Mouse (Mus musculus) limb, embryonic 14.5 days (tissue): ENCODE measurements around the gene Col20a1. TPM values are rescaled to one million over a fixed set of nuclear protein-coding genes. Genes with fewer than 3 reads are reported as not detected.

ENCODE experiments used
- ATAC-seq: fragments of 200-750 bp; cut with Nextera tagmentation; 2 replicates; pipeline ENCODE4 v1.8.0; 2017; ENCODE audit warnings: low read depth, moderate number of reproducible peaks, moderate TSS enrichment; ENCODE audit not compliant: low FRiP score
- DNase-seq: peaks from one replicate; pipeline ENCODE4 v3.0.0-alpha.2; 2015; ENCODE audit warnings: low spot score
- H3K27ac ChIP-seq: fragments of 300-500 bp; sonication (generic); replicated peaks from 2 replicates; pipeline ENCODE4 v1.5.1; 2014; ENCODE audit warnings: low read depth, mild to moderate bottlenecking, low read length, moderate library complexity, mixed read lengths
- H3K27me3 ChIP-seq: fragments of 300-500 bp; sonication (generic); 2 replicates; pipeline ENCODE4 v1.6.1; 2014; ENCODE audit warnings: low read length, mixed read lengths; ENCODE audit not compliant: control insufficient read depth, insufficient read depth
- H3K36me3 ChIP-seq: fragments of 300-500 bp; sonication (generic); 2 replicates; pipeline ENCODE4 v1.6.1; 2014; ENCODE audit warnings: mild to moderate bottlenecking, low read length, moderate library complexity, mixed read lengths; ENCODE audit not compliant: control insufficient read depth, insufficient read depth
- H3K4me1 ChIP-seq: fragments of 300-500 bp; sonication (generic); 2 replicates; pipeline ENCODE4 v1.6.1; 2014; ENCODE audit warnings: antibody characterized with exemption, low read length, mixed read lengths; ENCODE audit not compliant: control insufficient read depth, insufficient read depth
- H3K4me2 ChIP-seq: fragments of 300-500 bp; sonication (generic); replicated peaks from 2 replicates; pipeline ENCODE4 v1.6.1; 2014; ENCODE audit warnings: low read depth, mild to moderate bottlenecking, low read length, moderate library complexity; ENCODE audit not compliant: severe bottlenecking
- H3K4me3 ChIP-seq: fragments of 300-500 bp; sonication (generic); replicated peaks from 2 replicates; pipeline ENCODE4 v1.5.1; 2014; ENCODE audit warnings: low read length
- H3K9ac ChIP-seq: fragments of 300-500 bp; sonication (generic); 2 replicates; pipeline ENCODE4 v1.6.1; 2014; ENCODE audit warnings: mild to moderate bottlenecking, low read depth, low read length, moderate library complexity; ENCODE audit not compliant: severe bottlenecking
- H3K9me3 ChIP-seq: fragments of 300-500 bp; sonication (generic); 2 replicates; pipeline ENCODE4 v1.6.1; 2016; ENCODE audit warnings: low read length; ENCODE audit not compliant: control insufficient read depth
- POLR2A ChIP-seq: fragments of 200-500 bp; IDR thresholded peaks from 2 replicates; pipeline ENCODE4 v1.8.0; 2012; ENCODE audit warnings: inconsistent platforms, mild to moderate bottlenecking, moderate library complexity, borderline replicate concordance; ENCODE audit not compliant: insufficient read depth, insufficient read length; ENCODE audit errors: extremely low read depth
- WGBS: fragments of 180-500 bp; shearing (Covaris S2); extraction: QIAGEN DNeasy Blood & Tissue Kit; methylation state at CpG from one replicate; pipeline ENCODE4 v1.1.7; 2014; 5-methylcytosine and 5-hydroxymethylcytosine counted together
- polyA plus RNA-seq, 2 experiments: library from polyadenylated mRNA; depleted of rRNA in 1 of 2; stranded (reverse) in 1 of 2; unstranded in 1 of 2; fragments of >200 nt; fragmentation: Nextera tagmentation in 1 of 2; extraction: Ambion mirVana in 1 of 2; gene quantifications; 2 replicates each; pipeline versions ENCODE4 v1.2.1 to v1.2.3; 2012 to 2014

The Col20a1 gene
- polyA plus RNA-seq, 2 experiments, result 2.8 to 5.7 TPM

DNA sequence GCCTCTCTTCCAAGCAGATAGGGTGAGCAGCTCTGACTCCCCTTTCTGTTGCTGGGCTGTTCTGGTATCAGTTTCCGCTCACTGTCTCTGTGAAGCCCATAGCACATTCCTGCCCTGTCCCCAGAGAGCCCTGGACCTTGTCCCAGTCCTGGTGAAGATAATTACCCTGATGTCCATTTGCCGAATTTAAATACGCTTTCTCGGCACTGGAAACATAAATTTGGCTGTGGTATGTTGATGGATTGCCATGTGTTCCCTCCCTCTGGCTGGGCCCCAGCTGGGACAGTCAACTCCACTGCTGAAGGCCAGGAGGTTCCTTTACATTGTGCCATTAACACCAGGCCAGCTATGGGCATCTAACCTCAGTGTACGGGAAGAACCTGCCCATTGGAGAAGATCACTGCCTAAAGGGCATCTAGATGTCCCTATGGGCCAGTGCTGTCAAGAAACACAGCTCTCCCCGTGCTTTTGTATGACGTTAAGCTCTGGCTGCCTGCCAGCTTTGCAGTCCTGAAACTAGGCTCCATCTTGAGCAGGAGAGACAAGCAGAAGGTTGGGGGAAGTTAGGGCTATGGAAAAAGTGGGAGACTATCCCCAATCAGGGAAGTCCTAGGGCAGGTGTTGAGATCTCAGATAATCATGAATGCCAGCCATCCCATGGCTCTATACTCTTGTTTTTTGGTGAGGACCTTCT lies 62.1 kb downstream of the Col20a1 start:
- TF ChIP-seq POLR2A, result no peak
- WGBS, result 53% methylated on average over 7 of the region's 7 CpGs
- ATAC-seq (no peak), DNase-seq (no peak)
- Histone ChIP-seq H3K27ac (no peak overlapping the region), H3K9me3 (no peaks in the 10 kb centered on the region), H3K4me3 (no peak overlapping the region), H3K4me1 (no peaks in the 10 kb centered on the region), H3K27me3 (no peaks in the 10 kb centered on the region), H3K9ac (no peak overlapping the region), H3K4me2 (no peak overlapping the region), H3K36me3 (no peaks in the 10 kb centered on the region)

GRCm38 (mm10) chr2:181048986-181049385 lies 62.7 kb downstream of the Col20a1 start:
- no peak overlapping the region for H3K9ac ChIP-seq

GRCm38 (mm10) chr2:181052171-181052570 lies 65.8 kb downstream of the Col20a1 start:
- Histone ChIP-seq H3K4me2 (no peak overlapping the region), H3K27ac (no peak overlapping the region), H3K4me1 (no peaks in the 10 kb centered on the region), H3K4me3 (no peak overlapping the region), H3K36me3 (no peaks in the 10 kb centered on the region), H3K9me3 (no peaks in the 10 kb centered on the region), H3K27me3 (no peaks in the 10 kb centered on the region), H3K9ac (no peak overlapping the region)
- 100% methylated on average over 1 of the region's 1 CpGs for WGBS
- DNase-seq, result no peak
- no peak for TF ChIP-seq POLR2A
- no peak for ATAC-seq

More at GRCm38 (mm10) chr2:181048986-181049385, 62.7 kb downstream of the Col20a1 start:
- H3K27me3 ChIP-seq, result no peaks in the 10 kb centered on the region
- TF ChIP-seq POLR2A, result no peak
- ATAC-seq, result no peak
- no peak for DNase-seq
- no peak overlapping the region for H3K4me3 ChIP-seq
- H3K9me3 ChIP-seq, result no peaks in the 10 kb centered on the region
- no peak overlapping the region for H3K4me2 ChIP-seq
- no peak overlapping the region for H3K27ac ChIP-seq
- 81% methylated on average over 9 of the region's 9 CpGs for WGBS
- H3K36me3 ChIP-seq, result no peaks in the 10 kb centered on the region
- H3K4me1 ChIP-seq, result no peaks in the 10 kb centered on the region

- ATAC-seq, result no peak
- H3K4me2 ChIP-seq, result no peak overlapping the region
- no peaks in the 10 kb centered on the region for H3K36me3 ChIP-seq
- no peak overlapping the region for H3K27ac ChIP-seq
- 31% methylated on average over 8 of the region's 8 CpGs for WGBS
- no peak for DNase-seq
- no peak overlapping the region for H3K4me3 ChIP-seq
- H3K4me1 ChIP-seq, result no peaks in the 10 kb centered on the region
- no peaks in the 10 kb centered on the region for H3K9me3 ChIP-seq
- H3K9ac ChIP-seq, result no peak overlapping the region
- no peak for TF ChIP-seq POLR2A
- no peaks in the 10 kb centered on the region for H3K27me3 ChIP-seq
Measured at GRCm38 (mm10) chr2:181057341-181057740, 71.0 kb downstream of the Col20a1 start.

GRCm38 (mm10) chr2:181058193-181058592 lies 71.9 kb downstream of the Col20a1 start:
- Histone ChIP-seq H3K4me3 (no peak overlapping the region), H3K27ac (no peak overlapping the region), H3K4me1 (no peaks in the 10 kb centered on the region), H3K4me2 (no peak overlapping the region), H3K9ac (no peak overlapping the region), H3K36me3 (no peaks in the 10 kb centered on the region), H3K27me3 (no peaks in the 10 kb centered on the region), H3K9me3 (no peaks in the 10 kb centered on the region)
- DNase-seq (no peak), ATAC-seq (no peak)
- 29% methylated on average over 3 of the region's 3 CpGs for WGBS
- no peak for TF ChIP-seq POLR2A
